Mouse (Mus musculus) layer of hippocampus, postnatal 10 days (tissue): ENCODE results near the gene Usp39. TPM values are rescaled to one million over a fixed set of nuclear protein-coding genes. Genes with fewer than 3 reads are reported as not detected.

Experiments used
- DNase-seq, 2 experiments: peaks; one replicate each; pipeline ENCODE4 v3.0.0; 2021; ENCODE audit warnings: low spot score in 2 of 2
- long read RNA-seq: library from polyadenylated mRNA; stranded (forward); transcript quantifications from one replicate; pipeline ENCODE4 v2.0.0, GENCODE M21; 2023
- total RNA-seq, 2 experiments: library from RNA; stranded (reverse); gene quantifications; 2 replicates each; pipeline ENCODE4 v1.2.3; 2021

Gene Usp39
- total RNA-seq: 10 to 100 TPM; 33.0 to 34.1 TPM
- long read RNA-seq, transcript Usp39-201 (13 exons, 2,244 nt): major isoform, 31 of 37 reads
- long read RNA-seq, partial matches to known transcripts: 1 of 37 reads
- long read RNA-seq, other reads (novel, unspliced or antisense): 5 of 37 reads

GRCm38 (mm10) chr6:72345074-72345567, at the start of gene Usp39:
Gene Usp39 (minus strand): TSS chr6:72345184.
- DNase-seq: peak; percentile 89 to 92

DNA sequence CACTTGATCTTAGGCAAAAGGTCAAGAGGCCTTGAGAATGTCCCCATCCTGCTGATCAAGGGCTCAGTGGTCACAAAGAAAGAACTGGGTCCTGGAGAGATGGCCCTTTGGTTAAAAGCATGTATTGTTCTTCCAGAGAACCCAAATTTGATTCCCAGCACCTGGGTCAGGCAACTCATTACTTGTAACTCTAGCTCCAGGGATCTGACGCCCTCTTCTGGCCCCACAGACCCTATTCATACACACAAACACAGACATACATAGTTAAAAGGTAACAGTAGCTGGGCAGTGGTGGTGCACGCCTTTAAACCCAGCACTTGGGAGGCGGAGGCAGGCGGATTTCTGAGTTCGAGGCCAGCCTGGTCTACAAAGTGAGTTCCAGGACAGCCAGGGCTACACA, 47.4 kb upstream of the Usp39 start:
- DNase-seq: no peak

GRCm38 (mm10) chr6:72390795-72391521, 46.0 kb upstream of the Usp39 start:
- DNase-seq: no peak

GRCm38 (mm10) chr6:72389941-72390771, 45.2 kb upstream of the Usp39 start, which contains the start of gene Vamp8:
Gene Vamp8 (minus strand): TSS chr6:72390703.
- DNase-seq: peak; percentile 62 to 67

GRCm38 (mm10) chr6:72389471-72389940, 44.5 kb upstream of the Usp39 start:
- peak in 1 of 2 experiments; percentile 23 for DNase-seq

DNA sequence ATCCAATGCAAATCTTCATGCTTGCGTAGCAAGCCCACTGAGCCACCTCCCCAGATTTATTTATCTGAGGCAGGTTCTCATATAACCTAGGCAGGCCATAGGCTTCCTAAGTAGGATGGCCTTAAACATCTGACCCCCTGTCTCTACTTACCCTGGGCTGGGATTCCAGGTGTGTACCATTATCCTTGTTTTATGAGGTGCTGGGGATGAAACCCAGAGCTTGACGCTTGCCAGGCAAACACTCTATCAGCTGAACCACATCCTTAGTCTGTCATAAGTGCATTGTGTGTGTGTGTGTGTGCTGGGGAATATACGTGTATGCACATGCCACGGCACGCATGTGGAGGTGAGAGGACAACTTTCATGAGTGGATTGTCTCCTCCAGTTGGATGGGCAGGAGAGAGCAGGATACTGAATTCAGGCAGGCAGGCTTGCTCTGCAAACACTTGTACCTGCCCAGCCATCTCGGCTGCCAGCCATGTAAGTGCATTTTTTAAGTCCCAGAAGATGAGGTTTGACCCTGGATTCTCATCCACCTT, 43.9 kb upstream of the Usp39 start:
- DNase-seq: no peak

GRCm38 (mm10) chr6:72388266-72388665, 43.3 kb upstream of the Usp39 start:
- DNase-seq: no peak

DNA sequence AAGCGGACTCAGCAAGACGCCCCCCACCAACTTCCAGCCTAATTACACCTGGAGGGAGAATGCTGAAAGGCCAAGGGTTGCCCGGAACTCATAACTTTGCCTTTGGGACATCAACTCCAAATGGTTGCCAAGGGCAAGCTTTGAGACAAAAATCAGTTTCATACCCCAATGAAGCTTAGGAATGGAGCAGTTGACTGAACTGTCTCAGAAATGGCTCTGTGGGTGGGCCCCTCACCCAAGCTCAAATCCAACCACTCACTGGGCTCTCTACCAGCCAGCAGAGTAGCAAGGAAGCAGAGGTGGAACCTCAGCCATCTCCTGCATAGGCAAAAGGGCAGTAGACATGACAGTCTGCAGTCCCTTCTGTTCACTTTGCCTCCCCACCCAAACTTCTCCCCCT, 42.8 kb upstream of the Usp39 start:
- DNase-seq: no peak

- DNase-seq: no peak
These were observed 41.6 kb upstream of the Usp39 start for GRCm38 (mm10) chr6:72386561-72386960.

GRCm38 (mm10) chr6:72385258-72385657, 40.3 kb upstream of the Usp39 start:
- DNase-seq: no peak

DNA sequence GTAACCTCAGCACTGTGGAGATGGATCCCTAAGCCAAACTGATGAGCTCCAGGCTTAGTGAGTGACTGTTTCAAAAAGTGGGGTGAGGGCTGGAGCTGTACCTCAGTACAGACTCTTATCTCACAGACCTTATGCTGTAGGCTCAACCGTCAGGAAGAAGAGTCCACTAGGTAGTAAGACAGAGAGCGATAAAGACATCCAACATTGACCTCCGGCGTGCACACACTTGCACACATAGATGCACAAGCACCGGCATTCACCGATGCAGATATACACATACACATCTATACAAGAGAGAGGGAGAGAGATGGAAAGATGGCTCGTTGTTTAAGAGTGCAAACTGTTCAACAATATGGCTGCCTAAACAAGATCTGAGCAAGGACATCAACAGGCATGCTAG, 39.0 kb upstream of the Usp39 start:
- no peak for DNase-seq

DNA sequence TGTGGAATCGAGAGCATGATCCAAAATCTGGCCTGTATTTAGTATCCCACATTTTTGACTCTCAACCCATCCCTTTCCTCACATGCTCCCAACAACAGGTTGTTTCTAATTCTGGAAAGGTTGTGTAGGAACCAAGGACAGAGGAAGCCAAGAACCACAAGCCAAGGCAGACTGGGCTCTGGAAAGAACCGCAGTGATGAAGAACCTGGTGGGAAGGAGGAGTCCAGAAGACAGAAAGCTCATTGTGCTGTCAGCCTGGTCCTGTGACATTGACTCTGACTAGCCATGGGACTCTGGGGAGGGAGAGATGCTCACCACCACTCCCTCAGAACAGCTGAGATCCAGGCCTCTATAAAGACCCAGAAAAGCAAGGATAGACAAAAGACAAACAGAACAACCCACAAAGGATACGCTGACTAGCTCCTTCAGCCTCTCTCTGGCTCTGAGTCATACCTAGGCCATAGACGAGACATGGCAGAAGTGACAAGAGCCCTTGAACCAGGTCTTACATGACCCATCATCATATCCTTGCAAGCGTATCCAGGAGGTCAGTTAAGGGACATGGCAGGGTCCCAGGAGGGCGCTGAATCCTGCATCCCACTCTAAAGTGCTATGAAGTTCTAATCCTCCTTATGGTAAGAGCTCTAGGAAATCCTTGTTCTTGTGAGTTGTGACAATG, 38.3 kb upstream of the Usp39 start:
- no peak for DNase-seq

GRCm38 (mm10) chr6:72382494-72382893, 37.5 kb upstream of the Usp39 start:
- DNase-seq: no peak

DNA sequence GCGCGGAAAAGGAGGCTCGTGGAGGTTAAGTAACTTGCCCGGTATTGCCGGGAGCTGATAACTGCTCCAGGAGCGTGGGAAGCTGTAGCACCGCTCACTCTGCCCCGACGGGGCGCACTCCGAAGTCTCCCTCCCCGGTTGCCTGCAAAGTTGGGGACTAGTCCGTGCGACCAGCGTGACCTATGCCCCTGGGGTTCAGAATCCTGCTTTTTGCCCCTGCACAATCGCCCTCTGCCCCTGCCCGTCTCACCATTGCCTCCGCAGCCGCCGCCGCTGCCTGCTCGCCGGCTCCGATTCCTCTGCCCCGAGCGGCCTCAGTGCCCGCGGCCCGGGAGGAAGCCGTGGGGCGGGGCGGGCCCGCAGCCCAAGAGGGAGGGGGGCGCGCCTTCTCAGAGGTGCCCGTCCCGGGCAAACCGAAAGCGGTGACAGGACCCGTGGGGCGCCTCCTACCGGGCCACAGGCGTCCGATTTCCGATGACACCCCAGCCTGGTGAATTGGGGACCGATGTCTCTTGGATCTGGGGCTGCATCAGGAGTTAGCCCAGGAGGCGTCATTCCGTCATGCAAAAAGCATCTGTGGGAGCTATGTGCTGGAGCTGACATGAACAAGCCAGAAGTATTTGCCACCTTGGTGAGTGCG, 35.3 kb upstream of the Usp39 start, which contains the start of gene Vamp5:
Gene Vamp5 (minus strand): TSS at position 338 of the 640 bp plus-strand sequence.
- DNase-seq: peak in 1 of 2 experiments; percentile 68

DNA sequence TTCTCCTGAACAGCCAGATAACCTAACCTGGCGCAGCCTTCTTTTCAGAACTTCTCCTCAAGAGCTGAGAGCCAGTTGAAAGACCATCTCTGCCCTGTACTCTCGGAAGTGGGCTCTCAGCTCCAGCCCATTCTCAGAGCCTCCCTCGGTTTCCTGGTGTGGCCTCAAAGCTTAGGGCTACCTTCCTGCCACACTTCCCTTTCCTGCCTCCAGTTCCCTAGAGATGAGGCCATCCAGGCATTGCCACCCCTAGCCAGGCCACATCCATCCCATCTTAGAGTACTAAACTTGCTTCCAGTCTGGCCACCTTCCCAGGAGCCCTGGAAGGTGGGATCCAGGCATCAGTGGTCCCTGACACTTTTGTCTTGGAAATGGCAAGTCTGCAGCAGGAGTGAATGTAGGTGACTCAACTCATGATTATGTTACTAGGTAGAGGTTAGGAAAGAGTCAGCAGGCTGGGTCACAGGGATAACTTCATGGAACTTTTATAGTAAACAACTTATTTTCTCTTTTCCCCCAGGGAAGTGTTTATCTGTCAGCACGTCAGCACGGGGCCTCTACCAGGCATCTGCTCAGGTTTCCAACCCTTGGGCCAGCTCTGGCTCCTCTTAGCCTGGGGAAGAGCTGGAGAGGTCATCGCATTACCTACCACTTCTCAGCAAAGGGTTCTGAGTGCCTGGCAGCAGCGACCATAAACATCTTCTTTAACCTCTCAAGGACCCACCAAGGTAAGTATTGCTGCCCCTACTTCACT, 34.6 kb upstream of the Usp39 start:
- DNase-seq: no peak

DNA sequence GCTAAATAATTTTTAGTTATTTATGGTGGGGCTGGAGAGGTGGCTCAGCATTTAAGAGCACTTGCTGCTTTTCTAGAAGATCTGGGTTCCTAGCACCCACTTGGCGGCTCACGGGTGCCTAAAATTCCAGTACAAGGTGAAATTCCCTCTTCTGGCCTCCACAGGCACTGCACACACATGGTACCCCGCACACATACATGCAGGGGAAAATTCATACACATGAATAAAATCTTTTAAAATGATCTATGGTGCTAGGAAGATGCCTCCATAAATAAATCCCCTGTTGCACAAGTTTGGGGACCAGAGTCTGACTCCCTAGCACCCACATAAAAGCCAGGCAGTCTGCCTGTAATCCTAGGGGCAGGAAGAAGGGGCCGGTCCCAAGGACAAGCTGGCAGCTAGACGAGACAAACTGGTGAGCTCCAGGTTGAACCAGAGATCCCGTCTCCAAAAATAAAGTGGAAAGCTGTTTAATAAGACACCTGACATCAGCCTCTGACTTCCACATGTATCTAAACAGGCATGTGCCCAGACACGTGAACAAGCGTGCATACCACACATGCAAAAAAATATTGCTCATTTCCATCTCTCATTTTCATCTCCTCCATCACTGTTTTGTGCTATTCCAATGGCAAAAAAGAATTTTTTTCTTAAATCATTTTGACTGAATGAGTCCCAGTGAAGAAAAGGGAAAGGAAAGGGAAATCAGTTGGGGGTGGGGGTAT, 33.7 kb upstream of the Usp39 start:
- no peak for DNase-seq

GRCm38 (mm10) chr6:72374820-72375563, 30.0 kb upstream of the Usp39 start:
- no peak for DNase-seq

DNA sequence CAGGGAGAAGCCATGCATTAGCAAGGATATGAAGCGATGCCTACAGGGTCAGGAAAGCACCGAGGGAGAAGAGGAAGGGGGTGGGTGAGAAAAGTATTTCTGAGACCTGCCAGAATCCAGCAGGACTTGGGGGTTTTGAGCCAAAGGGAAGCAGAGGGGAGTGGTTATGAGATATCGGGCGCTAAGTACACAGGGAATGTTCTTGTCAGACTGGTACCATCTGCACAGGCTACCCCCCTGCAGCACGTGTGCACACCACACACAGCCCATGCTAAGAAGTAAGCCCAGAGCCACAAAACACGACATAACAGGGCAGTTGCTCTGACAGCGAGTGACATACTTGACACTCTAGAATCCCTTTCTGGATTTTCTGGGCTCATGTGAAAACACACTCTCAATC, 29.2 kb upstream of the Usp39 start:
- DNase-seq: no peak
